Mouse (Mus musculus) heart, embryonic 14.5 days (tissue): ENCODE data around the gene Bpifb5. TPM values are rescaled to one million over a fixed set of nuclear protein-coding genes. Genes with fewer than 3 reads are reported as not detected.
"Not testable (repeated sequence)": the region's sequence is repeated elsewhere in the genome, so short reads cannot be mapped to it uniquely, and the experiment has no call there.

Experiments used
- ATAC-seq: fragments of 200-750 bp; cut with Nextera tagmentation; 2 replicates; pipeline ENCODE4 v1.8.0; 2017; ENCODE audit warnings: low read depth, moderate TSS enrichment; ENCODE audit not compliant: insufficient number of reproducible peaks, insufficient read depth, low FRiP score
- H3K27ac ChIP-seq, 2 experiments: fragments of 200-500 bp in 1 of 2; fragments of 300-500 bp in 1 of 2; sonication (generic) in 1 of 2; replicated peaks in 1 of 2; 2 replicates each; pipeline ENCODE4 v1.5.1; 2012 to 2014; ENCODE audit warnings: low read depth in 2 of 2, low read length in 2 of 2, control low read depth in 1 of 2, mild to moderate bottlenecking in 1 of 2, mixed read lengths in 1 of 2; ENCODE audit not compliant: control insufficient read depth in 1 of 2, insufficient read depth in 1 of 2
- H3K27me3 ChIP-seq: fragments of 300-500 bp; sonication (generic); 2 replicates; pipeline ENCODE4 v1.6.1; 2014; ENCODE audit warnings: mild to moderate bottlenecking, low read length, control low read depth; ENCODE audit not compliant: control insufficient read depth, insufficient read depth
- H3K36me3 ChIP-seq: fragments of 300-500 bp; sonication (generic); 2 replicates; pipeline ENCODE4 v1.6.1; 2014; ENCODE audit warnings: mild to moderate bottlenecking, control low read depth, low read length, mixed read lengths; ENCODE audit not compliant: control insufficient read depth, insufficient read depth
- H3K4me1 ChIP-seq, 2 experiments: fragments of 200-500 bp in 1 of 2; fragments of 300-500 bp in 1 of 2; sonication (generic) in 1 of 2; 2 replicates each; pipeline ENCODE4 v1.6.1; 2012 to 2014; ENCODE audit warnings: low read length in 2 of 2, control low read depth in 1 of 2, mixed read lengths in 1 of 2; ENCODE audit not compliant: control insufficient read depth in 2 of 2, insufficient read depth in 2 of 2
- H3K4me2 ChIP-seq: fragments of 300-500 bp; sonication (generic); 2 replicates; pipeline ENCODE4 v1.6.1; 2014; ENCODE audit warnings: mild to moderate bottlenecking, low read length
- H3K4me3 ChIP-seq, 2 experiments: fragments of 200-500 bp in 1 of 2; fragments of 300-500 bp in 1 of 2; sonication (generic) in 1 of 2; 2 replicates each; pipeline ENCODE4 v1.5.1; 2012 to 2014; ENCODE audit warnings: low read length in 2 of 2, mild to moderate bottlenecking in 2 of 2, control low read depth in 1 of 2, low read depth in 1 of 2, moderate library complexity in 1 of 2; ENCODE audit not compliant: control insufficient read depth in 1 of 2, insufficient read depth in 1 of 2
- H3K9ac ChIP-seq: fragments of 300-500 bp; sonication (generic); 2 replicates; pipeline ENCODE4 v1.6.1; 2014; ENCODE audit warnings: mild to moderate bottlenecking, low read length
- H3K9me3 ChIP-seq: fragments of 300-500 bp; sonication (generic); 2 replicates; pipeline ENCODE4 v1.6.1; 2016; ENCODE audit warnings: low read length, control low read depth; ENCODE audit not compliant: control insufficient read depth
- WGBS: fragments of 180-500 bp; shearing (Covaris S2); extraction: QIAGEN DNeasy Blood & Tissue Kit; methylation state at CpG from one replicate; pipeline ENCODE4 v1.1.7; 2014; 5-methylcytosine and 5-hydroxymethylcytosine counted together
- polyA plus RNA-seq: library from polyadenylated mRNA; unstranded; fragments of >200 nt; fragmentation: Nextera tagmentation; extraction: Ambion mirVana; gene quantifications from 2 replicates; pipeline ENCODE4 v1.2.1, GENCODE M21; 2014

Gene Bpifb5
- polyA plus RNA-seq, 1 experiment from 2014 or later: 0.35 TPM

DNA sequence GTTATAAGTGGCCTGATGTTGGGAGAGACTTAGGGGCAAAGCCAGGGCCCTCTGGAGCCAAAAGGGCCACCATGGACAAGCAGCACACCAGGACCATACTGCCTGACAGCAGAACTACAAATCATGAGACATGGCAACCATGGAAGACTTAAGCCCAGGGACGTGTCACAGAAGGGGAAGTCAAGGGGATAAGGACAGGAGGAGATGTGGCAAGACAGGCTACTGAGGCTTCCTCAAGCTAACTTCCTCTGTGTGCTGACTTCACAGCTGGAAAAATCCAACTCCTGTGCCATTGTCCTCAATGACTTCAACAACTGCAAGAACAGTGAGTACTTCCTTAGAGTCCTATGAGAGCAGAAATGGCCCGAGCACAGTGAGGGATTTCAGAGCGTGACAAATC, 40.9 kb downstream of the Bpifb5 start:
- H3K36me3 ChIP-seq, H3K27me3 ChIP-seq, H3K27ac ChIP-seq, ATAC-seq, H3K9me3 ChIP-seq, H3K4me3 ChIP-seq, H3K9ac ChIP-seq, H3K4me2 ChIP-seq, H3K4me1 ChIP-seq: not testable (repeated sequence)
- WGBS: 79% methylated on average over 2 of the region's 3 CpGs

Other genes with a start within 250 kb of the Bpifb5 start
- gene Bpifa6, start 248.8 kb upstream of the Bpifb5 start, polyA plus RNA-seq: not detected in 2 replicates
- gene Bpifa2, start 215.5 kb upstream of the Bpifb5 start, polyA plus RNA-seq: not detected in 2 replicates
- not detected in 2 replicates for gene Bpifa3, start 93.4 kb upstream of the Bpifb5 start, polyA plus RNA-seq
- not detected in 2 replicates for gene Bpifa1, start 80.9 kb upstream of the Bpifb5 start, polyA plus RNA-seq
- not detected in 2 replicates for gene Bpifa5, start 61.1 kb upstream of the Bpifb5 start, polyA plus RNA-seq
- gene Bpifb1, start 32.9 kb upstream of the Bpifb5 start, polyA plus RNA-seq: 0.12 and 0.32 TPM in 2 replicates
- not detected in 2 replicates for gene Bpifb9a, start 34.1 kb downstream of the Bpifb5 start, polyA plus RNA-seq
- not detected in 2 replicates for gene Bpifb9b, start 83.5 kb downstream of the Bpifb5 start, polyA plus RNA-seq
- 10.1 and 14.4 TPM in 2 replicates for gene Cdk5rap1, start 149.3 kb downstream of the Bpifb5 start, polyA plus RNA-seq
- gene Snta1, start 184.4 kb downstream of the Bpifb5 start, polyA plus RNA-seq: 23.7 and 26.9 TPM in 2 replicates
- 30.8 and 35.1 TPM in 2 replicates for gene Cbfa2t2, start 212.7 kb downstream of the Bpifb5 start, polyA plus RNA-seq